13 mouse cellular contexts compared by ENCODE assay signal in genomic region chr12:88428735-88429134, GRCm38 (mm10).
DNase-seq lines count a peak whose midpoint lies in the region; ATAC-seq lines count a peak whose summit lies in the region.
"Had no signal": no experiment of that assay in that cellular context is flagged by ENCODE, and none has a peak within 500 bp of the region (broad histone marks: within the 10 kb centered on the region; RNA-seq: fewer than 3 reads in every experiment).

No protein-coding gene starts in this region.

- WGBS in neural tube, embryonic 13.5 days: 91% methylated on average over 2 of the region's 2 CpGs
- 88% methylated on average over 2 of the region's 2 CpGs for WGBS in neural tube, embryonic 15.5 days

- 0 out of 2 replicates have a peak, but pooled peaks have one; percentile 32 for ATAC-seq in neural tube, embryonic 13.5 days (ENCODE audit: low read depth)
- no peak for ATAC-seq in neural tube, embryonic 15.5 days (ENCODE audit: low FRiP score)
- peak; percentile 91 for ATAC-seq in granulocyte monocyte progenitor cell, adult 5-6 weeks (replicated peaks; ENCODE audit: poor library complexity, severe bottlenecking)
- ATAC-seq: hindbrain, postnatal 0 days; midbrain, embryonic 13.5 days had no signal

- no peaks in the 10 kb centered on the region for H3K9me3 ChIP-seq in neural tube, embryonic 13.5 days
- H3K9me3 ChIP-seq in neural tube, embryonic 15.5 days (replicated peaks): no peaks in the 10 kb centered on the region
- H3K9me3 ChIP-seq: embryonic facial prominence, embryonic 15.5 days; limb, embryonic 13.5 days; midbrain, embryonic 13.5 days had no signal

- no peak overlapping the region for H3K9ac ChIP-seq in neural tube, embryonic 13.5 days
- H3K9ac ChIP-seq in neural tube, embryonic 15.5 days (replicated peaks): no peak overlapping the region
- H3K9ac ChIP-seq: embryonic facial prominence, embryonic 15.5 days; limb, embryonic 13.5 days; midbrain, embryonic 13.5 days had no signal

- H3K27ac ChIP-seq in neural tube, embryonic 13.5 days (replicated peaks): no peak overlapping the region
- H3K27ac ChIP-seq in neural tube, embryonic 15.5 days (replicated peaks): no peak overlapping the region
- H3K27ac ChIP-seq: embryonic facial prominence, embryonic 15.5 days; hindbrain, postnatal 0 days; limb, embryonic 13.5 days; midbrain, embryonic 13.5 days had no signal

- H3K4me3 ChIP-seq in neural tube, embryonic 13.5 days: no peak overlapping the region
- H3K4me3 ChIP-seq in neural tube, embryonic 15.5 days (replicated peaks): no peak overlapping the region
- H3K4me3 ChIP-seq: embryonic facial prominence, embryonic 15.5 days; limb, embryonic 13.5 days; midbrain, embryonic 13.5 days had no signal

- peaks cover 22% of the 10 kb centered on the region for H3K4me1 ChIP-seq in neural tube, embryonic 13.5 days (replicated peaks)
- H3K4me1 ChIP-seq in neural tube, embryonic 15.5 days: peaks cover 21% of the 10 kb centered on the region
- H3K4me1 ChIP-seq: embryonic facial prominence, embryonic 15.5 days had no signal

- H3K36me3 ChIP-seq in neural tube, embryonic 13.5 days: peaks cover 8% of the 10 kb centered on the region; the same call in 1 of the 2 replicates
- H3K36me3 ChIP-seq in neural tube, embryonic 15.5 days: 0 out of 2 replicates have a peak, but pooled peaks cover 4% of the 10 kb centered on the region
- H3K36me3 ChIP-seq: embryonic facial prominence, embryonic 15.5 days had no signal

- DNase-seq in liver: peak; percentile 15
- peak; percentile 15 for DNase-seq in thymus, postnatal 25 days
- DNase-seq in spleen, adult 18-20 months: no peak
- no peak for DNase-seq in right cerebral cortex, postnatal 10 days (ENCODE audit: low spot score in 2 of 2)
- no peak for DNase-seq in right cerebral cortex, adult 2 months (ENCODE audit: low spot score in 2 of 2)
- DNase-seq: cerebellum, adult 9-10 months had no signal

- H3K27me3 ChIP-seq in neural tube, embryonic 13.5 days: no peaks in the 10 kb centered on the region
- H3K27me3 ChIP-seq in neural tube, embryonic 15.5 days (replicated peaks): no peaks in the 10 kb centered on the region
- H3K27me3 ChIP-seq: embryonic facial prominence, embryonic 15.5 days; limb, embryonic 13.5 days; midbrain, embryonic 13.5 days had no signal

- H3K4me2 ChIP-seq in neural tube, embryonic 13.5 days: no peak overlapping the region
- H3K4me2 ChIP-seq in neural tube, embryonic 15.5 days: no peak overlapping the region
- H3K4me2 ChIP-seq: embryonic facial prominence, embryonic 15.5 days; limb, embryonic 13.5 days; midbrain, embryonic 13.5 days had no signal

Comparison
In these comparisons a context has a peak if more than half of its experiments do, and no peak if none do; other contexts are left out.
1. DNase-seq: peak in liver (single experiment) and thymus, postnatal 25 days (single experiment); none in spleen, adult 18-20 months (0 of 2), right cerebral cortex, postnatal 10 days (0 of 2) and right cerebral cortex, adult 2 months (0 of 2).